Mouse (Mus musculus): ENCODE data around the gene Actrt1. TPM values are rescaled to one million over a fixed set of nuclear protein-coding genes. Genes with fewer than 3 reads are reported as not detected.

Gene Actrt1
- polyA plus RNA-seq (2017; shearing (Covaris generic)) = not detected

- no peak for ATAC-seq
These were observed at the start of gene Actrt1 for GRCm38 (mm10) chrX:46328707-46329106. Actrt1 (plus strand) TSS chrX:46329007.

- ATAC-seq = no peak
These were observed 2.8 kb downstream of the Actrt1 start for GRCm38 (mm10) chrX:46331463-46332115.
